Mouse (Mus musculus) kidney, embryonic 14.5 days (tissue): ENCODE data around the gene Ccdc155. TPM values are rescaled to one million over a fixed set of nuclear protein-coding genes. Genes with fewer than 3 reads are reported as not detected.

Experiments used
- ATAC-seq: fragments of 200-750 bp; cut with Nextera tagmentation; 2 replicates; pipeline ENCODE4 v1.8.0; 2017; ENCODE audit warnings: moderate number of reproducible peaks, mild to moderate bottlenecking, moderate TSS enrichment, moderate library complexity; ENCODE audit not compliant: low FRiP score, low TSS enrichment
- H3K27ac ChIP-seq: fragments of 300-500 bp; sonication (generic); 2 replicates; pipeline ENCODE4 v1.5.1; 2014; ENCODE audit warnings: low read depth, mild to moderate bottlenecking, low read length, moderate library complexity, mixed read lengths
- H3K27me3 ChIP-seq: fragments of 300-500 bp; sonication (generic); 2 replicates; pipeline ENCODE4 v1.6.1; 2014; ENCODE audit warnings: mild to moderate bottlenecking, low read length; ENCODE audit not compliant: control insufficient read depth, insufficient read depth
- H3K36me3 ChIP-seq: fragments of 300-500 bp; sonication (generic); 2 replicates; pipeline ENCODE4 v1.6.1; 2014; ENCODE audit warnings: low read length, mixed read lengths; ENCODE audit not compliant: control insufficient read depth, insufficient read depth
- H3K4me1 ChIP-seq: fragments of 300-500 bp; sonication (generic); 2 replicates; pipeline ENCODE4 v1.6.1; 2014; ENCODE audit warnings: low read length, mixed read lengths; ENCODE audit not compliant: control insufficient read depth, insufficient read depth
- H3K4me2 ChIP-seq: fragments of 300-500 bp; sonication (generic); replicated peaks from 2 replicates; pipeline ENCODE4 v1.6.1; 2014; ENCODE audit warnings: low read depth, mild to moderate bottlenecking, low read length
- H3K4me3 ChIP-seq: fragments of 300-500 bp; sonication (generic); 2 replicates; pipeline ENCODE4 v1.5.1; 2014; ENCODE audit warnings: mild to moderate bottlenecking, low read length
- H3K9ac ChIP-seq: fragments of 300-500 bp; sonication (generic); 2 replicates; pipeline ENCODE4 v1.6.1; 2014; ENCODE audit warnings: low read depth, mild to moderate bottlenecking, low read length, moderate library complexity
- H3K9me3 ChIP-seq: fragments of 300-500 bp; sonication (generic); 2 replicates; pipeline ENCODE4 v1.6.1; 2016; ENCODE audit warnings: low read length; ENCODE audit not compliant: control insufficient read depth
- WGBS: fragments of 180-500 bp; shearing (Covaris S2); extraction: QIAGEN DNeasy Blood & Tissue Kit; methylation state at CpG from one replicate; pipeline ENCODE4 v1.1.7; 2014; 5-methylcytosine and 5-hydroxymethylcytosine counted together
- polyA plus RNA-seq: library from polyadenylated mRNA; unstranded; fragments of >200 nt; fragmentation: Nextera tagmentation; extraction: Ambion mirVana; gene quantifications from 2 replicates; pipeline ENCODE4 v1.2.1, GENCODE M21; 2014

The Ccdc155 gene
- polyA plus RNA-seq, 1 experiment from 2014 or later: 0.93 TPM

- H3K27me3 ChIP-seq: peaks cover 2% of the 10 kb centered on the region; the same call in 1 of the 2 replicates
- H3K27ac ChIP-seq: no peak overlapping the region
- no peak for ATAC-seq
- 76% methylated on average over 17 of the region's 17 CpGs for WGBS
- H3K9me3 ChIP-seq: no peaks in the 10 kb centered on the region
- no peak overlapping the region for H3K9ac ChIP-seq
- peaks cover 5% of the 10 kb centered on the region for H3K36me3 ChIP-seq
- no peak overlapping the region for H3K4me2 ChIP-seq
- H3K4me1 ChIP-seq: peaks cover 11% of the 10 kb centered on the region
- no peak overlapping the region for H3K4me3 ChIP-seq
These were observed 33.3 kb upstream of the Ccdc155 start for GRCm38 (mm10) chr7:45237747-45238699.

DNA sequence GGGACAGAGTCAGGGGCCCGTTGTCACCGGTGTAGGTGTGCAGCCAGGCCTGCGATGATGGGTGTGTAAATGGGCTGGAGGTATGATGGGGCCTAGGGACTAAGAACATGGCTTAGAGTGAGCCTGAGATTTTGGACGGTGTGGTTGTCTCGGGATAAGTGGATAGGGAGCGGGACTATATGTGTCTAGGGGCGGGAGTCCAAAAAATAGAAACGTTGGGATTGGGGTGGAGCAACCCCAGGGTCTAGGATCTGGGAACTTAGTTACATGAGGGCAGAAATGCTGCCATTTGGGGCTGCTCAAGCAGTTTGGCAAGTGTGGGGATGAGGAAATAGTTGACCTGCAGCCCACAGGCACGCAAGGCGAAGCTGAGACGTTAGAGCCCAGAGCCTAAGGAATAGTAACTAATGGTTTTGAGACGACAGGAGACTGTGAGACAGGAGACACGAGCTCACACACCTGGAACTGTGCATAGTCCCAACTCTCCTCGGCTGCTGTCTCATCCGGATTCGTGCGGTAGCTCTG lies 31.0 kb upstream of the Ccdc155 start:
- Histone ChIP-seq H3K9ac (no peak overlapping the region), H3K4me1 (peaks cover 11% of the 10 kb centered on the region), H3K4me3 (peak overlapping the region; percentile 1; the same call in 1 of the 2 replicates), H3K27ac (no peak overlapping the region; the same call in 1 of the 2 replicates), H3K27me3 (peaks cover 2% of the 10 kb centered on the region; the same call in 1 of the 2 replicates), H3K4me2 (peak overlapping the region; percentile 44), H3K9me3 (no peaks in the 10 kb centered on the region), H3K36me3 (peaks cover 27% of the 10 kb centered on the region)
- peak; percentile 5 for ATAC-seq
- 34% methylated on average over 17 of the region's 17 CpGs for WGBS

DNA sequence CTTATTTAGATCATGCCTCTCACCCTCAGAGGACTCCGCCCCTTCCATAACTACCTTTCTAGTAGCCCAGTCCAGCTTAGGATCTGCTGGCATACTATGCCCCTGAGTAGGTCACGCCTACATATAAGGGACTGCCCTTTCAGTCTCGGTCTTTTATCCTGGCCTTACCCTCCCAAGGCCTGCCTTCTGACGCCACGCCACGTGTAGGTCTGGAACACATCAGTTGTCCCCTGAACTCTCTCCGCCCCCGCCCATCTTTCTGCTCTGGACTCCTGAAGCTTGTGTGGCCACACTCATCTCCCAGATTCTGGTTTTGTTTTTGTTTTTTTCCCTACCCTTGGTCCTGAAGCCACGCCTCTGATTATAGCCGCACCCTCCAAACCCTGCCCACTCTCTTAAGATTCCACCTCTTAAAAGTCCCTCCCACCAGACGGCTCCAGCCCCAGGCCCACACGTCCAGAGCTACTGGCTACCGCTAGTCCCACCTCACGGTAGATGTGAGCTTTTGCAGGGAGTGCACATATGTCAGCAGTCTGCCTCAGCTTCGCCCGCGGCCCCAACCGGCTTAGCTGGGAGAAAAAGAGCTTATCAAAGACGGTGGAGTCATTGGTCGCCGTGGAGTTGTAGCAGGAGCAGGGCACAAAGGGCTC lies 30.4 kb upstream of the Ccdc155 start:
- 4% methylated on average over 21 of the region's 21 CpGs for WGBS
- H3K4me1 ChIP-seq: peaks cover 11% of the 10 kb centered on the region

DNA sequence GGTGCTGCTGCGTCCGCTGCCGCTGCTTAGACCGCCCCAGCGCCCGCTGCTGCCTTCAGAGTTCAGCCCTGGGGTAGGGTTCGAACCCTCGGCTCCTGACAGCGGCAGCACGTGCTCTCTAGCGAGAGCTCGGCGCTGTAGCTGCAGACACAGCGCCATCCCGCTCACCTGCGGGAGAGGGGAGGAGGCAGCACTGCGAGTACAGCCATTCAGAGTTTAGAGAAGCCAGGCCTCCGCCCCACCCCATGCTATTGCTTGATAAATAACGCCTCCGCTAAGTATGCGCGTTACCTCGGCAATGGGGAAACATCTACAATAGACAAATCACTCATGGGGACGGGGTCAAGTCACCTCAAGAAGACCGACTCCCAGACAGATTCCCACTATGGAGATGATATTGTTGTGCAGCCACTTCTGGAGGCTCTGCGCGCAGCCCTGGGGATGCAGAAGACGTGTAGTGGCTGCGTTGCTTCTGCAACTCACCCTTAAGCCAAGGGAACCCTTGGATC lies 29.7 kb upstream of the Ccdc155 start:
- no peak overlapping the region for H3K4me3 ChIP-seq
- H3K9me3 ChIP-seq: no peaks in the 10 kb centered on the region
- peaks cover 11% of the 10 kb centered on the region for H3K4me1 ChIP-seq
- H3K4me2 ChIP-seq: peak overlapping the region; percentile 44
- 8% methylated on average over 29 of the region's 29 CpGs for WGBS
- no peak overlapping the region for H3K27ac ChIP-seq
- peaks cover 2% of the 10 kb centered on the region; the same call in 1 of the 2 replicates for H3K27me3 ChIP-seq
- peak; percentile 17; the same call in 1 of the 2 replicates for ATAC-seq
- peak overlapping the region; percentile 40; the same call in 1 of the 2 replicates for H3K9ac ChIP-seq
- H3K36me3 ChIP-seq: peaks cover 33% of the 10 kb centered on the region

More for the DNA sequence above, 30.4 kb upstream of the Ccdc155 start:
- Histone ChIP-seq H3K27me3 (peaks cover 2% of the 10 kb centered on the region; the same call in 1 of the 2 replicates), H3K4me2 (peak overlapping the region; percentile 44), H3K36me3 (peaks cover 27% of the 10 kb centered on the region), H3K9ac (no peak overlapping the region), H3K27ac (peak overlapping the region; percentile 3; the same call in 1 of the 2 replicates), H3K9me3 (no peaks in the 10 kb centered on the region), H3K4me3 (peak overlapping the region; percentile 1; the same call in 1 of the 2 replicates)
- peak; percentile 88 for ATAC-seq

DNA sequence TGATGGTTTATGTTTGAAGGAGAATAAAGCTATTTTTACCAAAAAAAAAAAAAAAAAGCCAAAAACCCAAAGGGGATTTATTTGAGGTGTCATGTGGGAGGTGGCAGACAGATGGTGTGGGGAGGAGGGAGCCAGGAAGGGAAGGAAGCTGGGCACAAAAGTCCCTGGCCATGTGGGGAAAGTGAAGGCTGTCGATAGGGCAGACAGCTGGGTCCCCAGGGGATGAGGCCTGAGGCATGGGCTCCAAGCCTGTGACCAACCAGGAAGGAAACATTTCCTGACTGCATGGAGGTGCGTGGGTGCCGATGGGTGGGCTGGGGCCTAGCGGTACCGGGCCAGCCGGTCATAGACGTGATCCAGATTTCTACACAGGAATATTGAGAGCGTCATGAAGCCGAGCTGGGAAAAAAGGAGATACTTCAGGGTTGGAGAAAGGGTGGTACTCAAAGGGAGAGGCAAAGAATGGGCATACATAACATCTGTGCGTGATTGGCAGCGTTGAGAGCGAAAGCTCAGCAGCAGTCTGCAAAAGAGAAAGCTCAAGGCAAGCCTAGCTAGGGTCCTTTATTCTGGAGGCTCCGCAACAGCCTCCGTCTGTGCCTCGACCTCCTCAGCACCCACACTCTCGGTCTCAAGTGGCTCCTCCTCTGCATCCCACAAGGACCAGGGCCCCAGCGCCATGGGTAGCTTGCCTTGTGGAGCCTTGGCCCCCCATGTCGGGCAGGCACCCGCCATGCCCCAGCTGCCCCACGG lies 29.1 kb upstream of the Ccdc155 start:
- Histone ChIP-seq H3K4me1 (peaks cover 11% of the 10 kb centered on the region), H3K36me3 (peaks cover 39% of the 10 kb centered on the region), H3K4me3 (no peak overlapping the region), H3K27ac (no peak overlapping the region), H3K27me3 (peaks cover 2% of the 10 kb centered on the region; the same call in 1 of the 2 replicates), H3K9me3 (no peaks in the 10 kb centered on the region), H3K9ac (peak overlapping the region; percentile 40; the same call in 1 of the 2 replicates), H3K4me2 (no peak overlapping the region; the same call in 1 of the 2 replicates)
- ATAC-seq: no peak
- 38% methylated on average over 20 of the region's 20 CpGs for WGBS

DNA sequence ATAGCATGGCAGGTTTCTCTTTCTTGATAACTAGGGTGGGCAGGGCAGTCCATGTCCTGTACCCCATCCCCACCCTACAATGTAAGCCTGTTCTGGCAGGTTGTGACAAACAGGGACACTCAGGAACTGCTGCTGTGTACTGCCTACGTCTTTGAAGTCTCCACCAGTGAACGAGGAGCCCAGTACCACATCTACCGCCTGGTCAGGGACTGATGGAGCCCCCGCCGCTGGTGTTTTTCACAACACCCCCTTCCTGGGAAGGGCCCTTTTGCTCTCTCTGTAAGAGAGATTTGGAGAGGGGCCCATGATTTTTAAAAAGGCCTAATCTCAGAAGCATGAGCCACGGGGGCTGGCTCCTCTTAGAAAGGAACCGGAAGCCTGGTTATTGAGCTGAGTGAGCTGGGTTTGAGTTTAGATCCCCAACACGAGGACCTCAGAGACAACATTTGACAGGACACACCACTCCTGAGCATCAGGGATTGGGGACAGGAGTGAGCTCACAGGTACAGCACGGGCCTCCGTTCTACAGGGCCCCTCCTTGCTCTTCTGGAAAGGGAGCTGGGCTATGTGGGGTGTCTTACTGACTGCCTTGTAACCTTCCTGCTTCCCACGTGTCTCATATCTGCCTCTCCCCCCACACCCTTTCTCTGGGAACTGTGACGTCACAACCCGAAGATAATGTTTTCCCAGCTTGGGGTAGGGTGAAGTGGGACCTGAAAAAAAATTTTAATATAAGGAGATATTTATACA lies 28.2 kb upstream of the Ccdc155 start:
- H3K36me3 ChIP-seq: peaks cover 48% of the 10 kb centered on the region
- H3K27ac ChIP-seq: no peak overlapping the region
- H3K9me3 ChIP-seq: no peaks in the 10 kb centered on the region
- 64% methylated on average over 13 of the region's 13 CpGs for WGBS
- peaks cover 11% of the 10 kb centered on the region for H3K4me1 ChIP-seq
- peaks cover 2% of the 10 kb centered on the region; the same call in 1 of the 2 replicates for H3K27me3 ChIP-seq
- no peak for ATAC-seq
- H3K4me2 ChIP-seq: no peak overlapping the region
- H3K4me3 ChIP-seq: no peak overlapping the region
- no peak overlapping the region for H3K9ac ChIP-seq

GRCm38 (mm10) chr7:45231941-45232340 lies 27.2 kb upstream of the Ccdc155 start:
- WGBS: 83% methylated on average over 11 of the region's 11 CpGs
- peaks cover 55% of the 10 kb centered on the region for H3K36me3 ChIP-seq

More at GRCm38 (mm10) chr7:45231941-45232340, 27.2 kb upstream of the Ccdc155 start:
- H3K27ac ChIP-seq: no peak overlapping the region
- no peak overlapping the region for H3K4me2 ChIP-seq
- H3K9me3 ChIP-seq: no peaks in the 10 kb centered on the region
- ATAC-seq: no peak
- H3K27me3 ChIP-seq: no peaks in the 10 kb centered on the region
- H3K9ac ChIP-seq: no peak overlapping the region
- no peak overlapping the region for H3K4me3 ChIP-seq
- H3K4me1 ChIP-seq: peaks cover 11% of the 10 kb centered on the region
